Mouse (Mus musculus): ENCODE measurements around the gene Gm9887. TPM values are rescaled to one million over a fixed set of nuclear protein-coding genes. Genes with fewer than 3 reads are reported as not detected.

Gm9887 gene
- polyA plus RNA-seq, 1 experiment from 2014 or later: 2.0 TPM

- Histone ChIP-seq H3K4me3 (replicated peaks) (no peak overlapping the region), H3K4me1 (replicated peaks) (no peaks in the 10 kb centered on the region), H3K27ac (no peak overlapping the region), H3K9me3 (no peaks in the 10 kb centered on the region), H3K4me2 (replicated peaks) (no peak overlapping the region), H3K36me3 (peaks cover 8% of the 10 kb centered on the region), H3K27me3 (replicated peaks) (no peaks in the 10 kb centered on the region), H3K9ac (no peak overlapping the region)
- ATAC-seq: no peak
- 92% methylated on average over 2 of the region's 2 CpGs for WGBS
These were observed 38.7 kb downstream of the Gm9887 start for GRCm38 (mm10) chr12:69333547-69333946.

GRCm38 (mm10) chr12:69332147-69332546, 40.1 kb downstream of the Gm9887 start:
- Histone ChIP-seq H3K36me3 (peaks cover 8% of the 10 kb centered on the region), H3K9me3 (no peaks in the 10 kb centered on the region), H3K27me3 (replicated peaks) (no peaks in the 10 kb centered on the region), H3K4me2 (replicated peaks) (no peak overlapping the region), H3K27ac (no peak overlapping the region), H3K9ac (no peak overlapping the region), H3K4me3 (replicated peaks) (no peak overlapping the region), H3K4me1 (replicated peaks) (no peaks in the 10 kb centered on the region)
- WGBS: 77% methylated on average over 1 of the region's 1 CpGs
- no peak for ATAC-seq

- Histone ChIP-seq H3K4me2 (replicated peaks) (no peak overlapping the region), H3K36me3 (peaks cover 5% of the 10 kb centered on the region), H3K4me1 (replicated peaks) (no peaks in the 10 kb centered on the region), H3K27me3 (replicated peaks) (no peaks in the 10 kb centered on the region), H3K9me3 (no peaks in the 10 kb centered on the region), H3K4me3 (replicated peaks) (no peak overlapping the region), H3K27ac (no peak overlapping the region), H3K9ac (no peak overlapping the region)
- no peak for ATAC-seq
- WGBS: 92% methylated on average over 3 of the region's 3 CpGs
These were observed 41.1 kb downstream of the Gm9887 start for GRCm38 (mm10) chr12:69331187-69331586.

Other genes starting within 250 kb of the Gm9887 start
- 1,714 and 2,016 TPM in 2 replicates for gene Rps29, start 213.3 kb downstream of the Gm9887 start, polyA plus RNA-seq (2015; fragmentation: Nextera tagmentation; extraction: Ambion mirVana)
- 17.2 and 17.8 TPM in 2 replicates for gene Lrr1, start 203.6 kb downstream of the Gm9887 start, polyA plus RNA-seq (2015; fragmentation: Nextera tagmentation; extraction: Ambion mirVana)
- 720 and 763 TPM in 2 replicates for gene Rpl36al, start 188.4 kb downstream of the Gm9887 start, polyA plus RNA-seq (2015; fragmentation: Nextera tagmentation; extraction: Ambion mirVana)
- 52.8 and 58.7 TPM in 2 replicates for gene Mgat2, start 188.3 kb downstream of the Gm9887 start, polyA plus RNA-seq (2015; fragmentation: Nextera tagmentation; extraction: Ambion mirVana)
- gene Gm49383, start 175.4 kb downstream of the Gm9887 start, polyA plus RNA-seq (2015; fragmentation: Nextera tagmentation; extraction: Ambion mirVana): 25.4 and 28.6 TPM in 2 replicates
- gene Dnaaf2, start 174.0 kb downstream of the Gm9887 start, polyA plus RNA-seq (2015; fragmentation: Nextera tagmentation; extraction: Ambion mirVana): 9.0 and 9.1 TPM in 2 replicates
- 23.7 and 24.7 TPM in 2 replicates for gene Gm49384, start 168.2 kb downstream of the Gm9887 start, polyA plus RNA-seq (2015; fragmentation: Nextera tagmentation; extraction: Ambion mirVana)
- 23.4 and 25.9 TPM in 2 replicates for gene Pole2, start 144.3 kb downstream of the Gm9887 start, polyA plus RNA-seq (2015; fragmentation: Nextera tagmentation; extraction: Ambion mirVana)
- gene Klhdc1, start 131.3 kb downstream of the Gm9887 start, polyA plus RNA-seq (2015; fragmentation: Nextera tagmentation; extraction: Ambion mirVana): 5.0 and 7.4 TPM in 2 replicates
- 107 and 115 TPM in 2 replicates for gene Klhdc2, start 75.8 kb downstream of the Gm9887 start, polyA plus RNA-seq (2015; fragmentation: Nextera tagmentation; extraction: Ambion mirVana)
- gene Nemf, start 15.3 kb downstream of the Gm9887 start, polyA plus RNA-seq (2015; fragmentation: Nextera tagmentation; extraction: Ambion mirVana): 71.6 and 71.8 TPM in 2 replicates
- 49.5 and 54.9 TPM in 2 replicates for gene Arf6, start 308 bp downstream of the Gm9887 start, polyA plus RNA-seq (2015; fragmentation: Nextera tagmentation; extraction: Ambion mirVana)
- 25.6 and 26.7 TPM in 2 replicates for gene Vcpkmt, start 210.6 kb upstream of the Gm9887 start, polyA plus RNA-seq (2015; fragmentation: Nextera tagmentation; extraction: Ambion mirVana)